Mouse (Mus musculus): Measurements from ENCODE around the gene Pfdn2. TPM values are rescaled to one million over a fixed set of nuclear protein-coding genes. Genes with fewer than 3 reads are reported as not detected.

Pfdn2 gene
- 98.8 and 101 TPM in 2 replicates for polyA plus RNA-seq (2015; fragmentation: Nextera tagmentation; extraction: Ambion mirVana)

GRCm38 (mm10) chr1:171345225-171346094 lies at the start of gene Pfdn2, which contains the start of gene Nit1:
Gene Pfdn2, plus strand, starts transcription at chr1:171345670.
Gene Nit1, minus strand, starts transcription at chr1:171345646.

GRCm38 (mm10) chr1:171328839-171329432 lies 16.5 kb upstream of the Pfdn2 start, which contains the start of gene Dedd:
Gene Dedd, plus strand, starts transcription at chr1:171329145.

DNA sequence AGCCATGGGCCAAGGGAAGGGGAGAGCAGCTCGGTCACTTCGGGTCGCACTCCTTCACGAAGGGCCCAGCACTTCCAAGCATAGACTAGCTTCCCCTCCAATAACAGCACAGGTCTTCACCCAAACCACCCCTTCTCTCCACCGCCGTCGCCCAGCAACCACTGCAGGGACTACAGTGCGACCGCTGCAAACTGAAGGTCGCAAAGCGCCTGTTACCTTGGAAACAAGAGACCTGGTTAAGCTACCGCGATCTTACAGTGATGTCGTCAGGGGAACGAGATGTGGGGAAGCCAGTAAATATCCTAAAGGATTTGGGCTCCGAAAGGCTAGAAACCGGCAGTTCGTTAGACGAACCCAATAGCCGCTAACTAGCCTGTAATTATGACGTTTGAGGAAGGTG lies 15.2 kb downstream of the Pfdn2 start, which contains the start of gene Klhdc9:
TSS of gene Klhdc9 (minus strand) at position 143 of the 400 bp plus-strand sequence.

GRCm38 (mm10) chr1:171369845-171370556 lies 24.5 kb downstream of the Pfdn2 start, which contains the start of gene Nectin4:
Gene Nectin4, plus strand, starts transcription at chr1:171370099.

GRCm38 (mm10) chr1:171388376-171389102 lies 43.1 kb downstream of the Pfdn2 start, which contains the start of gene Arhgap30:
Gene Arhgap30, plus strand, starts transcription at chr1:171388954.

Other genes with a start within 250 kb of the Pfdn2 start
- 1.7 and 1.8 TPM in 2 replicates for gene Cfap126, start 231.8 kb upstream of the Pfdn2 start, polyA plus RNA-seq (2015; fragmentation: Nextera tagmentation; extraction: Ambion mirVana)
- gene Sdhc, start 195.1 kb upstream of the Pfdn2 start, polyA plus RNA-seq (2015; fragmentation: Nextera tagmentation; extraction: Ambion mirVana), result 450 and 454 TPM in 2 replicates
- gene Mpz, start 195.0 kb upstream of the Pfdn2 start, polyA plus RNA-seq (2015; fragmentation: Nextera tagmentation; extraction: Ambion mirVana), result 35.1 and 37.5 TPM in 2 replicates
- gene Pcp4l1, start 149.4 kb upstream of the Pfdn2 start, polyA plus RNA-seq (2015; fragmentation: Nextera tagmentation; extraction: Ambion mirVana), result 4.4 and 6.3 TPM in 2 replicates
- 0.22 and 0.23 TPM in 2 replicates for gene Nr1i3, start 131.7 kb upstream of the Pfdn2 start, polyA plus RNA-seq (2015; fragmentation: Nextera tagmentation; extraction: Ambion mirVana)
- 25.0 and 27.9 TPM in 2 replicates for gene Tomm40l, start 123.2 kb upstream of the Pfdn2 start, polyA plus RNA-seq (2015; fragmentation: Nextera tagmentation; extraction: Ambion mirVana)
- gene Apoa2, start 120.6 kb upstream of the Pfdn2 start, polyA plus RNA-seq (2015; fragmentation: Nextera tagmentation; extraction: Ambion mirVana), result 8.5 and 10.4 TPM in 2 replicates
- gene Fcer1g, start 111.3 kb upstream of the Pfdn2 start, polyA plus RNA-seq (2015; fragmentation: Nextera tagmentation; extraction: Ambion mirVana), result 73.3 and 108 TPM in 2 replicates
- gene Adamts4, start 95.2 kb upstream of the Pfdn2 start, polyA plus RNA-seq (2015; fragmentation: Nextera tagmentation; extraction: Ambion mirVana), result 6.3 and 7.5 TPM in 2 replicates
- 474 and 493 TPM in 2 replicates for gene Ndufs2, start 94.3 kb upstream of the Pfdn2 start, polyA plus RNA-seq (2015; fragmentation: Nextera tagmentation; extraction: Ambion mirVana)
- 23.7 and 25.4 TPM in 2 replicates for gene B4galt3, start 75.3 kb upstream of the Pfdn2 start, polyA plus RNA-seq (2015; fragmentation: Nextera tagmentation; extraction: Ambion mirVana)
- 18.2 and 22.7 TPM in 2 replicates for gene Ppox, start 64.5 kb upstream of the Pfdn2 start, polyA plus RNA-seq (2015; fragmentation: Nextera tagmentation; extraction: Ambion mirVana)
- gene Usp21, start 57.7 kb upstream of the Pfdn2 start, polyA plus RNA-seq (2015; fragmentation: Nextera tagmentation; extraction: Ambion mirVana), result 23.7 and 24.2 TPM in 2 replicates
- gene Ufc1, start 50.6 kb upstream of the Pfdn2 start, polyA plus RNA-seq (2015; fragmentation: Nextera tagmentation; extraction: Ambion mirVana), result 77.6 and 87.2 TPM in 2 replicates
- gene Dedd, start 16.5 kb upstream of the Pfdn2 start, polyA plus RNA-seq (2015; fragmentation: Nextera tagmentation; extraction: Ambion mirVana), result 31.9 and 35.7 TPM in 2 replicates
- 27.6 and 32.2 TPM in 2 replicates for gene Nit1, start within 50 bp of the Pfdn2 start, polyA plus RNA-seq (2015; fragmentation: Nextera tagmentation; extraction: Ambion mirVana)
- 1.3 and 1.7 TPM in 2 replicates for gene Klhdc9, start 15.1 kb downstream of the Pfdn2 start, polyA plus RNA-seq (2015; fragmentation: Nextera tagmentation; extraction: Ambion mirVana)
- gene Nectin4, start 24.4 kb downstream of the Pfdn2 start, polyA plus RNA-seq (2015; fragmentation: Nextera tagmentation; extraction: Ambion mirVana), result 0.24 and 1.5 TPM in 2 replicates
- gene Arhgap30, start 43.3 kb downstream of the Pfdn2 start, polyA plus RNA-seq (2015; fragmentation: Nextera tagmentation; extraction: Ambion mirVana), result 1.8 and 2.5 TPM in 2 replicates
- 34.2 and 34.8 TPM in 2 replicates for gene Usf1, start 65.6 kb downstream of the Pfdn2 start, polyA plus RNA-seq (2015; fragmentation: Nextera tagmentation; extraction: Ambion mirVana)
- 1.1 and 1.5 TPM in 2 replicates for gene Tstd1, start 73.2 kb downstream of the Pfdn2 start, polyA plus RNA-seq (2015; fragmentation: Nextera tagmentation; extraction: Ambion mirVana)
- 20.5 and 28.3 TPM in 2 replicates for gene F11r, start 91.9 kb downstream of the Pfdn2 start, polyA plus RNA-seq (2015; fragmentation: Nextera tagmentation; extraction: Ambion mirVana)
- 11.3 and 13.8 TPM in 2 replicates for gene Alyref2, start 157.8 kb downstream of the Pfdn2 start, polyA plus RNA-seq (2015; fragmentation: Nextera tagmentation; extraction: Ambion mirVana)
- not detected in 2 replicates for gene Itln1, start 189.6 kb downstream of the Pfdn2 start, polyA plus RNA-seq (2015; fragmentation: Nextera tagmentation; extraction: Ambion mirVana)
- 0.16 TPM in 1 of 2 replicates, not detected in the other for gene Cd244a, start 213.5 kb downstream of the Pfdn2 start, polyA plus RNA-seq (2015; fragmentation: Nextera tagmentation; extraction: Ambion mirVana)